Mouse (Mus musculus) induced T-regulatory cell, adult 2 months (primary cell): ENCODE measurements around the gene Spata1.
"Not testable (repeated sequence)": the region's sequence is repeated elsewhere in the genome, so short reads cannot be mapped to it uniquely, and the experiment has no call there.

Experiments used
- DNase-seq: peaks from one replicate; pipeline ENCODE4 v3.0.0-alpha.2; 2012; ENCODE audit warnings: low read depth

Gene Spata1

GRCm38 (mm10) chr3:146451375-146451774 lies 48.2 kb downstream of the Spata1 start:
- DNase-seq, result peak; percentile 23

- DNase-seq, result peak; percentile 94
These were observed 49.1 kb downstream of the Spata1 start for GRCm38 (mm10) chr3:146450371-146450841.

- DNase-seq, result no peak
These were observed 49.8 kb downstream of the Spata1 start, which contains the start of gene Ctbs for GRCm38 (mm10) chr3:146449745-146450250. Gene Ctbs, plus strand, starts transcription at chr3:146449795.

- DNase-seq, result no peak
These were observed 50.6 kb downstream of the Spata1 start for GRCm38 (mm10) chr3:146448969-146449368.

GRCm38 (mm10) chr3:146448372-146448771 lies 51.2 kb downstream of the Spata1 start:
- DNase-seq, result no peak

GRCm38 (mm10) chr3:146447598-146447997 lies 52.0 kb downstream of the Spata1 start:
- no peak for DNase-seq

- DNase-seq, result no peak
These were observed 52.4 kb downstream of the Spata1 start for GRCm38 (mm10) chr3:146447156-146447555.

GRCm38 (mm10) chr3:146444880-146445279 lies 54.7 kb downstream of the Spata1 start:
- no peak for DNase-seq

GRCm38 (mm10) chr3:146443380-146443779 lies 56.2 kb downstream of the Spata1 start:
- no peak for DNase-seq

GRCm38 (mm10) chr3:146442936-146443335 lies 56.6 kb downstream of the Spata1 start:
- DNase-seq, result no peak

- DNase-seq, result no peak
These were observed 57.1 kb downstream of the Spata1 start for GRCm38 (mm10) chr3:146442484-146442883.

GRCm38 (mm10) chr3:146440422-146440821 lies 59.1 kb downstream of the Spata1 start:
- DNase-seq, result no peak

- DNase-seq, result no peak
These were observed 59.5 kb downstream of the Spata1 start for GRCm38 (mm10) chr3:146440011-146440410.

GRCm38 (mm10) chr3:146436114-146436513 lies 63.4 kb downstream of the Spata1 start:
- DNase-seq, result no peak

GRCm38 (mm10) chr3:146435533-146435932 lies 64.0 kb downstream of the Spata1 start:
- DNase-seq, result no peak

- no peak for DNase-seq
These were observed 64.9 kb downstream of the Spata1 start for GRCm38 (mm10) chr3:146434686-146435085.

GRCm38 (mm10) chr3:146433681-146434350 lies 65.7 kb downstream of the Spata1 start:
- DNase-seq, result no peak

GRCm38 (mm10) chr3:146433063-146433462 lies 66.5 kb downstream of the Spata1 start:
- not testable (repeated sequence) for DNase-seq

GRCm38 (mm10) chr3:146426489-146426888 lies 73.1 kb downstream of the Spata1 start:
- DNase-seq, result no peak

GRCm38 (mm10) chr3:146425902-146426301 lies 73.7 kb downstream of the Spata1 start:
- DNase-seq, result no peak

GRCm38 (mm10) chr3:146424306-146424900 lies 75.2 kb downstream of the Spata1 start:
- DNase-seq, result no peak

- peak; percentile 23 for DNase-seq
These were observed 75.8 kb downstream of the Spata1 start for GRCm38 (mm10) chr3:146423710-146424109.

- DNase-seq, result peak; percentile 14
These were observed 77.8 kb downstream of the Spata1 start for GRCm38 (mm10) chr3:146421787-146422186.
